Mouse (Mus musculus) hindbrain, embryonic 10.5 days (tissue): ENCODE results near the gene Oat. TPM values are rescaled to one million over a fixed set of nuclear protein-coding genes. Genes with fewer than 3 reads are reported as not detected.
A peak's percentile ranks its signal among the peaks of the same experiment; 100 is the strongest.

Source experiments
- DNase-seq: peaks from one replicate; pipeline ENCODE4 v3.0.0-alpha.2; 2017; ENCODE audit warnings: low spot score
- H3K27ac ChIP-seq: fragments of 300-500 bp; sonication (generic); 2 replicates; pipeline ENCODE4 v1.5.1; 2016; ENCODE audit warnings: mild to moderate bottlenecking, moderate library complexity
- H3K27me3 ChIP-seq: fragments of 300-500 bp; sonication (generic); 2 replicates; pipeline ENCODE4 v1.6.1; 2016; ENCODE audit warnings: mild to moderate bottlenecking; ENCODE audit not compliant: poor library complexity, insufficient read depth, severe bottlenecking
- H3K36me3 ChIP-seq: fragments of 300-500 bp; sonication (generic); 2 replicates; pipeline ENCODE4 v1.6.1; 2016; ENCODE audit warnings: mild to moderate bottlenecking, moderate library complexity
- H3K4me1 ChIP-seq: fragments of 300-500 bp; sonication (generic); replicated peaks from 2 replicates; pipeline ENCODE4 v1.6.1; 2016; ENCODE audit warnings: mild to moderate bottlenecking
- H3K4me3 ChIP-seq: fragments of 300-500 bp; sonication (generic); 2 replicates; pipeline ENCODE4 v1.5.1; 2016; ENCODE audit warnings: mild to moderate bottlenecking, moderate library complexity
- H3K9me3 ChIP-seq: fragments of 300-500 bp; sonication (generic); 2 replicates; pipeline ENCODE4 v1.6.1; 2016; ENCODE audit warnings: mild to moderate bottlenecking, moderate library complexity
- WGBS: fragments of 180-500 bp; shearing (Covaris S2); methylation state at CpG from one replicate; pipeline ENCODE4 v1.1.7; 2016; 5-methylcytosine and 5-hydroxymethylcytosine counted together
- polyA plus RNA-seq: library from polyadenylated mRNA; unstranded; fragments of >200 nt; fragmentation: Nextera tagmentation; extraction: Ambion mirVana; gene quantifications from 2 replicates; pipeline ENCODE4 v1.2.1, GENCODE M21; 2016

The Oat gene
- polyA plus RNA-seq, 1 experiment from 2014 or later = 121 TPM

- H3K9me3 ChIP-seq = no peaks in the 10 kb centered on the region
- H3K27me3 ChIP-seq = peaks cover 99% of the 10 kb centered on the region
- no peaks in the 10 kb centered on the region for H3K36me3 ChIP-seq
- H3K4me1 ChIP-seq = peaks cover 53% of the 10 kb centered on the region
- peak overlapping the region; percentile 4; the same call in 1 of the 2 replicates for H3K4me3 ChIP-seq
- no peak overlapping the region for H3K27ac ChIP-seq
- DNase-seq = no peak
- 3% methylated on average over 8 of the region's 8 CpGs for WGBS
These were observed 24.7 kb upstream of the Oat start for GRCm38 (mm10) chr7:132600926-132601325.

- no peak overlapping the region for H3K27ac ChIP-seq
- no peaks in the 10 kb centered on the region for H3K36me3 ChIP-seq
- peaks cover 53% of the 10 kb centered on the region for H3K4me1 ChIP-seq
- H3K27me3 ChIP-seq = peaks cover 100% of the 10 kb centered on the region
- H3K4me3 ChIP-seq = peak overlapping the region; percentile 56
- WGBS = 0% methylated on average over 9 of the region's 9 CpGs
- no peak for DNase-seq
- H3K9me3 ChIP-seq = no peaks in the 10 kb centered on the region
These were observed 23.8 kb upstream of the Oat start for GRCm38 (mm10) chr7:132600026-132600425.

GRCm38 (mm10) chr7:132599071-132599975 lies 23.1 kb upstream of the Oat start, which contains the start of gene Nkx1-2:
Nkx1-2 (minus strand) TSS chr7:132599637.
- no peaks in the 10 kb centered on the region for H3K36me3 ChIP-seq
- DNase-seq = peak; percentile 59
- H3K4me1 ChIP-seq = peaks cover 53% of the 10 kb centered on the region
- no peaks in the 10 kb centered on the region for H3K9me3 ChIP-seq
- WGBS = under 1% methylated on average over 52 of the region's 52 CpGs
- H3K4me3 ChIP-seq = peak within 1 kb of the TSS; percentile 56
- peak within 1 kb of the TSS; percentile 50; the same call in 1 of the 2 replicates for H3K27ac ChIP-seq
- H3K27me3 ChIP-seq = peaks cover 100% of the 10 kb centered on the region

- no peaks in the 10 kb centered on the region for H3K36me3 ChIP-seq
- under 1% methylated on average over 60 of the region's 60 CpGs for WGBS
These were observed 21.2 kb upstream of the Oat start for GRCm38 (mm10) chr7:132597251-132598041.

GRCm38 (mm10) chr7:132596557-132597250 lies 20.5 kb upstream of the Oat start:
- peak; percentile 34 for DNase-seq
- Histone ChIP-seq H3K36me3 (no peaks in the 10 kb centered on the region), H3K9me3 (no peaks in the 10 kb centered on the region), H3K27ac (no peak overlapping the region), H3K4me1 (peaks cover 50% of the 10 kb centered on the region), H3K27me3 (peaks cover 88% of the 10 kb centered on the region), H3K4me3 (peak overlapping the region; percentile 61)
- WGBS = 9% methylated on average over 26 of the region's 26 CpGs

More at GRCm38 (mm10) chr7:132597251-132598041, 21.2 kb upstream of the Oat start:
- H3K27me3 ChIP-seq = peaks cover 93% of the 10 kb centered on the region
- no peaks in the 10 kb centered on the region for H3K9me3 ChIP-seq
- H3K4me1 ChIP-seq = peaks cover 53% of the 10 kb centered on the region
- peak; percentile 64 for DNase-seq
- H3K4me3 ChIP-seq = peak overlapping the region; percentile 61
- peak overlapping the region; percentile 66; the same call in 1 of the 2 replicates for H3K27ac ChIP-seq

DNA sequence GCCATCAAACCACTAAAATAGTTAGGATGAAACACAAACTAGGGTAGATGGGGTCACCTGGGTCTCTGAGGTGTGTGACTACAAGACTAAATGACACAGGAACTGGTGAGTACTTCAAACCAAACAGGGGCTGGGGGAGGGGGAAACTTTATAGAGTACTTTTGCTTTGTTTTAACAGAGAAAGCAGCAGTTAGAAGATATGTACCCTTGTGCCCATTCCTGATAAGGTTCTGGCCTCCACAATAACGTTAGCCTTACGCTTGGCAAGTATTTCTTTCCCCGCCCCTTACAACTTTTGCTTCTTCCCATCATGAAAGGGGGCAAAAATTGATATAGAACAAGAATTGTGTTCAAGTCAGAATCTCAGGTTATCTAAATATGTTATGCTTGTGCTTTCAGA lies 19.6 kb upstream of the Oat start:
- Histone ChIP-seq H3K4me1 (peaks cover 41% of the 10 kb centered on the region), H3K4me3 (no peak overlapping the region), H3K27me3 (peaks cover 79% of the 10 kb centered on the region), H3K27ac (no peak overlapping the region), H3K9me3 (no peaks in the 10 kb centered on the region), H3K36me3 (no peaks in the 10 kb centered on the region)
- DNase-seq = no peak
- WGBS = 88% methylated on average over 3 of the region's 3 CpGs

- 100% methylated on average over 2 of the region's 2 CpGs for WGBS
These were observed 18.1 kb upstream of the Oat start for GRCm38 (mm10) chr7:132594325-132594724.

GRCm38 (mm10) chr7:132593762-132594161 lies 17.6 kb upstream of the Oat start:
- Histone ChIP-seq H3K27me3 (peaks cover 63% of the 10 kb centered on the region), H3K4me3 (no peak overlapping the region), H3K27ac (no peak overlapping the region), H3K4me1 (peaks cover 20% of the 10 kb centered on the region), H3K9me3 (no peaks in the 10 kb centered on the region), H3K36me3 (no peaks in the 10 kb centered on the region)
- DNase-seq = no peak
- WGBS = 69% methylated on average over 2 of the region's 2 CpGs

More at GRCm38 (mm10) chr7:132594325-132594724, 18.1 kb upstream of the Oat start:
- Histone ChIP-seq H3K4me3 (no peak overlapping the region), H3K27ac (no peak overlapping the region), H3K4me1 (peaks cover 26% of the 10 kb centered on the region), H3K9me3 (no peaks in the 10 kb centered on the region), H3K27me3 (peaks cover 69% of the 10 kb centered on the region), H3K36me3 (no peaks in the 10 kb centered on the region)
- no peak for DNase-seq

DNA sequence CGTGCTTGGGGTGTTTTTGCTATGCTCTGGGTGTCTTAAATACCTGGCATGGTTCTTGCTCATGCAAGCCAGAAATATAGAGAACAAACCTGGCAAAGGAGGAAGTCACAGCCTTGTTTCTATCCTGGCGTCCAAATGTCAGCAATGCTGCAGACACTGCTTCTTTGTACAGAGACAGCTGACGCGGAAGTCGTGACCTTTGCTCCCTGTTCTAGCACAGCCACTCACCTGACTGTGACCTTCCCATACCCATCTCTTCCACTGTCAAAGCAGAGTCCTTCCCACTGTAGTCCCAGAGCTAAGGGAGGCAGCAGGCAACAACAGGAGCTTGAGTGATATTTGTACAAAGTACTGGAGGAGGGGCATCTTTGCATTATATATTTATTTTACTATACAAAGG lies 13.4 kb upstream of the Oat start:
- 59% methylated on average over 5 of the region's 5 CpGs for whole genome bisulfite sequencing
- Histone ChIP-seq H3K27ac (no peak overlapping the region), H3K9me3 (no peaks in the 10 kb centered on the region), H3K4me3 (no peak overlapping the region), H3K27me3 (peaks cover 22% of the 10 kb centered on the region), H3K4me1 (no peaks in the 10 kb centered on the region), H3K36me3 (no peaks in the 10 kb centered on the region)
- DNase-seq = no peak

DNA sequence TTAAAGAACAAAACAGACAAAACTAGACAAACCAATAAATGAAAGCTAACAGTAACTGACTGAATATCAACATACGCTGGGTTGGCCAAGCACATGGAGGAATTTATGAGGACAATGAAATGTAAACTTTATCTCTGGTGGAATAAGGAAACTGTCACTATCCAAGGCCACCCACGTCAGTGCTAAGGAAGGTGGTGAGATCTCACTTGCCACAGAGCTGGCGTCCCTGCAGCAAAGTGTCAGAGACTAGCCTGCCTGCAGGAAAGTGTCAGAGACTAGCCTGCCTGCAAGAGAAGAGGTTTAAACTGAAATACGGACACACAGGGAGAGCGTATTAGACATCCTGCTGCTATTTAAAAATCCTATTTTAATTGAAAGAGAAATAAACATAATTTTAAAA lies 11.0 kb upstream of the Oat start:
- no peak overlapping the region for H3K4me3 ChIP-seq
- no peak for DNase-seq
- H3K4me1 ChIP-seq = no peaks in the 10 kb centered on the region
- peaks cover 6% of the 10 kb centered on the region; the same call in 1 of the 2 replicates for H3K27me3 ChIP-seq
- WGBS = 73% methylated on average over 5 of the region's 5 CpGs
- H3K36me3 ChIP-seq = no peaks in the 10 kb centered on the region
- H3K27ac ChIP-seq = no peak overlapping the region
- H3K9me3 ChIP-seq = no peaks in the 10 kb centered on the region

GRCm38 (mm10) chr7:132585695-132586491 lies 9.7 kb upstream of the Oat start:
- Histone ChIP-seq H3K36me3 (no peaks in the 10 kb centered on the region), H3K9me3 (no peaks in the 10 kb centered on the region), H3K27ac (no peak overlapping the region), H3K4me1 (no peaks in the 10 kb centered on the region), H3K4me3 (no peak overlapping the region), H3K27me3 (peaks cover 4% of the 10 kb centered on the region; the same call in 1 of the 2 replicates)
- WGBS = 78% methylated on average over 3 of the region's 3 CpGs
- no peak for DNase-seq

GRCm38 (mm10) chr7:132581441-132581840 lies 5.2 kb upstream of the Oat start:
- H3K27ac ChIP-seq = no peak overlapping the region
- H3K36me3 ChIP-seq = no peaks in the 10 kb centered on the region
- 93% methylated on average over 2 of the region's 2 CpGs for WGBS
- H3K9me3 ChIP-seq = no peaks in the 10 kb centered on the region
- peaks cover 36% of the 10 kb centered on the region for H3K27me3 ChIP-seq
- peaks cover 3% of the 10 kb centered on the region for H3K4me1 ChIP-seq
- DNase-seq = no peak
- H3K4me3 ChIP-seq = no peak overlapping the region
